Mouse (Mus musculus) adrenal gland, adult 2 months (tissue): ENCODE measurements around the gene Stxbp1. TPM values are rescaled to one million over a fixed set of nuclear protein-coding genes. Genes with fewer than 3 reads are reported as not detected.

ENCODE experiments used
- DNase-seq: peaks from one replicate; pipeline ENCODE4 v3.0.0; 2021
- polyA plus RNA-seq: library from polyadenylated mRNA; depleted of rRNA; stranded (reverse); fragments of >200 nt; gene quantifications from 2 replicates; pipeline ENCODE4 v1.2.3, GENCODE M21; 2012
- total RNA-seq, 2 experiments: library from RNA; stranded (reverse); gene quantifications; 2 replicates each; pipeline ENCODE4 v1.2.3; 2021

The Stxbp1 gene
- total and polyA plus RNA-seq, 3 experiments = 8.0 to 29.5 (median 19.3) TPM

GRCm38 (mm10) chr2:32841099-32841498 lies 5.9 kb downstream of the Stxbp1 start:
- no peak for DNase-seq

DNA sequence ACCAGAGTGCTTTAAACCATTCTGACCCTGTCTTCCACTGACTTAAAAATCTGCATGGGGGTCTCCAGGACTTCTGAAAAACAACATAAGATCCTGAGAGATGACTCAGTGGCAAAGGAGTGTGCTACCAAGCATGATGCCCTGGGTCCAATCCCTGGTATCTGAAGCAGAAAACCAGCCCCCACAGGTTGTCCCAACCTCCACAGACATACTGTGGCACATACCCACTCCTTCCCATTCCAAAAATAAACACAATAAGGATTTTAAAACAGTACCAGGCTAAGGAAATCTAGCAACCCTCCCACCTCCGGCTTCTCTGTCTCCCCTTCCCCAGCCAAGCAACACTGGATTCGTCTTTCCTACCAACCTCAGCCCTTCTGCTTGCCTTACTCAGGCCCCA lies 7.8 kb downstream of the Stxbp1 start:
- no peak for DNase-seq

DNA sequence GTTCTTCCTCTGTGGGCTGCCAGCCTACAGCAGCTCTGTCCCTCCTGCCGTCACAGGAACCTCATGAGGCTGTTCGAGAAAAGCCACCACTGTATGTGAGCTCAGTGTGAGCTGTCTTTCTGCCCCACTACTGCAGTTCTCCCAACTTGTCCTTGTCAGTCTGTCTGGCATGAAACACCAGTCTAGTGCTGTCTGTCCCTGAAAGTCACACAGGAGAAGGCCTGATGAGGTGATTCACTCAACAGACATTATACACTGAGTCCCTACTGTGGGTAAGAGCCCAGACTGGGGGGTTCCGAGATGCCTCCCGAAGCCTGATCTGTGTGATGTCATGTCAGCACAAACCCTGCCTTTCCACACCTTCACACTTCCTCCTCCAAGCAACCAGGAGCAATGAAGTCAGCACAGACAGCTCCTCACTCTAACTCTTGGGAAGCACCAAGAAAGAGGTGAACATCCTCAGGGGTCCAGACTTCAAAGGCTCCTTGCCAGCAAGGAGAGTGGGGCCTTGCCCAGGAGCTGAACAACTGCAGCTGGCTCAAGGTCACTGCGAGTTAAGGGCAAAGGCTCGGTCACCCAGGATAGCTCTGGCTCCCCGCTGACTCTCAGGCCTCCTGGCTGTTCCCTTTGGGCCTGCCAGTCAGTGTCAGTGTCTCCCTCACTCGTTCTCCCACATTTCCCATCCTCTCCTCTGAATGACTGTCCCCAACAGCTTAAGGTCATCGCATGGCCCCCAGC lies 8.7 kb downstream of the Stxbp1 start:
- peak; percentile 59 for DNase-seq

GRCm38 (mm10) chr2:32835588-32835987 lies 11.5 kb downstream of the Stxbp1 start:
- no peak for DNase-seq

- peak; percentile 35 for DNase-seq
These were observed 12.5 kb downstream of the Stxbp1 start for GRCm38 (mm10) chr2:32834496-32834895.

- DNase-seq = no peak
These were observed 17.9 kb downstream of the Stxbp1 start for GRCm38 (mm10) chr2:32828979-32829676.

DNA sequence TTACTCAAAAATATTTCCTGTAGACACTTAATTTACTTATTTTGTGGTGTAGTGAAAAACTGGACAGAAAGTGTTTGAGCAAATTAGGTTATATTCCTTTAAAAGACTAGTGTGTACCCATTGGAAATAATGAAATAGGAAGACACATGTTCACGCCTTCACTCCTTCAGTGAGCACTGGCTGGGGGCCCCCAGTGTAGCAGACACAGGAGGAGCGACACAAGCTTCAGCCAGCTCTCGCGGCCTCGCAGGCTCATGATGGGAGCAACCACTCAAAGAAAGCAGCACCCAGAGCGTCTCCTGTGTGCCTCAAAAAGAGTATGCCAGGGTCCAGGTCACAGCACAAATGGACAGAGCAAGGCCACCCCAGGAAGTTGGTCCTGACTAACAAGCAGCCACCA lies 21.2 kb downstream of the Stxbp1 start:
- DNase-seq = no peak

GRCm38 (mm10) chr2:32824778-32825177 lies 22.3 kb downstream of the Stxbp1 start:
- no peak for DNase-seq

- DNase-seq = no peak
These were observed 22.9 kb downstream of the Stxbp1 start for GRCm38 (mm10) chr2:32824181-32824580.

DNA sequence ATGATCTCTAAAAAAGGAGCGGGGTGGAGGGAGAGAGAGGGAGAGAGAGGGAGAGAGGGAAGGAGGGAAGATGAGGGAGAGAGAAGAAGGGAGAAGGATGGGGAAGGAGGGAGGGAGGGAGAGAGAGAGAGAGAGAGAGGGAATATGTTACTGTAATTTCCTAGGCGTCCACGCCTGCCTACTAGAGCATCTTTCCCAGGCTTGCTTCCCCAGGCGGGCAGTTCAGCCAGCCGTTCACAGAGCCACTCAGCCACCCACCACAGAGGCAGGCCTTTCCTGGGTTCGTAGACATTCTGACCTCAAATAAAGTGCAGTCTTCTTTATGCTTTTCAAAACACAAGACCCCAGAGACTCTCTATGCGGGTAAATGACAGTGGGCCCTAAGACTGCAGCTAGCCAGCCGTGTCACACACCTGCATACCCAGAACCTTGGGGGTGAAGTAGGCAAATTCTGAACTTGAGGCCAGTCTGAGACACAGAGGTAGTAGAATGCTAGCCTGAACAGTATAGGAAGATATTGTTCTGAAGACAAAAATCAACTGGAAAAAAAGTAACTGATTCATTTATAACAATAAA lies 23.4 kb downstream of the Stxbp1 start:
- DNase-seq = no peak

DNA sequence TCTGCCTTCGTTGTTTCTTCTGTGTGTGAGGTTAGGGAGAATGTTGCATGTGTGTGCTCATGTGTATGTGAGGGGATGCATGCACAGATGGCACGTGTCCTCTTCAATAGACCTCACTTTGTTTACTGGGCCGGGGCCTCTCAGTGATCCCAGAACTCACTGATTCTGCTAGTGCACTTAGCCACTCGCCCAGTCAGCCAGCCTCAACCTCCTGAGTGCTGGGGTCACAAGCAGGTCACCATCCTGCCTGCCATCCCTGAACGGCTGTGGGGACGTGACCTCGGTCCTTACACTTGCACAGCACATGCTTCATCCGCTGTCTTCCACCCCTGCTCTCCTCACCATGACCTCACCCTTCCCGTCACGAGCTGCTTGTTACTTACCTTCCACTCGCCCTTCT lies 23.9 kb downstream of the Stxbp1 start:
- DNase-seq = no peak

GRCm38 (mm10) chr2:32822643-32823042 lies 24.4 kb downstream of the Stxbp1 start:
- DNase-seq = no peak

GRCm38 (mm10) chr2:32821041-32821802 lies 25.8 kb downstream of the Stxbp1 start:
- peak; percentile 30 for DNase-seq

GRCm38 (mm10) chr2:32818208-32818607 lies 28.8 kb downstream of the Stxbp1 start:
- DNase-seq = no peak

DNA sequence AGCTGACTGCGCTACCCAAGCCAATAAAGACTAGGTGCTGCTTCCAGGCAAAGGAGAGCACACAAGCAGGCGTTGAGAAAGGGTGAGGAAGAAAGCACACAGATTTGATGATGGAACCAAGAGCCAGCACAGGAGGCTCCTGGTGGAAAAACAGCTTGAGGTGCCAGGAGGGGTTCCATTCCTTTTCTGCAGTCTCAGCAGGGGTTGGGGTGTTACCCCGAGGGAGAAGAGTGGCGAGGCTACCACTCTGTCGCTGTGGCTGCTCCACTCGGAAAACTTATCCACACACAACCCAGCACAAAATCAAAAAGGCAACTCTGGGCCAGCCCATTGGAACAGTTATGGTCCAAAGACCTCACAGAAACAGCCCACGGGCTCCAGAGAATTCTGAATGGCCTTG lies 29.5 kb downstream of the Stxbp1 start:
- no peak for DNase-seq

- DNase-seq = no peak
These were observed 30.0 kb downstream of the Stxbp1 start for GRCm38 (mm10) chr2:32816946-32817581.

- DNase-seq = no peak
These were observed 30.5 kb downstream of the Stxbp1 start for GRCm38 (mm10) chr2:32816497-32816896.

DNA sequence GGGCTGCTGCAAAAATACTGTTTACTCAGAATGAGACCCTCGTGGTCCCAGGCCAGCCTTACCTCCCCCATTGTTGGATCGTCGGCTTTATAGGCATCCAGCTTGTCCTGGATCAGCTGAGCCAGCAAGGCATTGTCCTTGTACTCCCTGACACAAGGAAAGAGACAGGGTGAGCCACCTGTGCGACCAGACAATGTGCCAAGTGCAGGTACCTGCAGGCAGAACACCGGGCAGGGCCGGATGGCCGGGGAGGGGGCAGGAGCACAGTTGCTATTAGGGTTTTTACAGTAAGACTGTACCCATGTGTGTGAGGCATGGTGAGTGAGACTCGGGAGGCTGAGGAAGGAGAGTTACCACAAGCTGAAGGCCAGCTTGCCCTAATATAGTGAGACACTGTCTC lies 35.1 kb downstream of the Stxbp1 start:
- DNase-seq = no peak

DNA sequence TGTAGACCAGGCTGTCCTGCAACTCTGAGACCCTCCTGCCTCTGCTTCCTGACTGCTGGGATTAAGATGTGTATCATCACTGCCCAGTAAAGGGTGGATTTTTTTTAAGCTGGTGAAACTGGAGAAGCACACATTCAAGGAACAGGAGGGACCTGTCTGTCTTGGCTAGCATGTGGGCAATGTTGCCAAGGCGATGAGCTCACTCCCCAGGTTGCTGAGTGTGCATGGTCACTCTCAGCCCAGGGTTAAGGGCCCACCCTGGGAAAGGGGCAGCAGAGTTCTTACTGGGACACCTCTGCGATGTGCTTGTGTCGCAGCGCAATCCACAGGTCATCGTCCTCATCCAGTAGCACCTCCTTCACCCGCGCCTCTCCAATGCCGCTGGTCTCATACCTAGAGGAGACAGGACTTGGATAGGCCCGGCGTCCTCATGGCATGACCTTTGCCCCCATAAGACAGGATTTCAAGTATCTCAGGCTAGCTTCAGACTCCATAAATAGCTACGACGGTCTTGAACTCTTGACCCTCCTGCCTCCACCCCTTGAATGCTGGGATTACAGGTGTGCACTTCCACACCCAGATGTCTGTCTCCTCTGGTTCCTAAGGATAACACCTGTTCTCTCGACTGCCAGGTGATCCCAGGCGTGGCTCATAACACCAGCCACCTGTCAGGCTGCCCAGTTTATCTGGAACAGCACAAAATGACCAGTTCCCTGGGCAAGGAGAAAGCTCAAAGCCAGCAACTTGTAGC lies 38.1 kb downstream of the Stxbp1 start:
- no peak for DNase-seq

- DNase-seq = no peak
These were observed 48.6 kb downstream of the Stxbp1 start for GRCm38 (mm10) chr2:32798251-32798962.
